Mouse (Mus musculus): ENCODE data around the gene Gm10256. TPM values are rescaled to one million over a fixed set of nuclear protein-coding genes. Genes with fewer than 3 reads are reported as not detected.
"Not testable (repeated sequence)": the region's sequence is repeated elsewhere in the genome, so short reads cannot be mapped to it uniquely, and the experiment has no call there.

Gene Gm10256
- total RNA-seq (2015) (not detected in 2 replicates), total RNA-seq (2017) (not detected in 2 replicates)

DNA sequence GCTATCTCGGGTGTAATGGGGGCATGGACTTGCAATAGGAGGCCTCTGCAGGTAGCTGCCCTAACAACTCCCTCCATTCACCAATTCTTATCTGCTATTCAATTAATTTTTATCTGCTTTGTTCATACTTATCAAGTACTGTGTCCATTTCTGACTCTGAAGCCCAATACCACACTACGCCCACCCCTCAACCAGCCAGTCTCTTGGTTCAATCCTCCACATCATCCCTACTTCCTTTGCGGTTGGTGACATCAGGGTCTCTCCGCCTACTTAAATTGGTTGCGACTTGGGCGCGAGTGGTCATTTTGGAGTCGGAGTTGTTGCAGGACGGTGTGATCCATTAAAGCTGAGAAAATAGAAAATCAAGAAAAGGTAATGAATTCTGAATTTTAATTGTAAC lies at the start of gene Gm10256, which contains the start of gene Rbmy:
Gene Gm10256 (plus strand): TSS at position 320 of the 400 bp plus-strand sequence.
Gene Rbmy (plus strand): TSS at position 301 of the 400 bp plus-strand sequence.
- not testable (repeated sequence) for ATAC-seq (replicated peaks; ENCODE audit: poor library complexity)

DNA sequence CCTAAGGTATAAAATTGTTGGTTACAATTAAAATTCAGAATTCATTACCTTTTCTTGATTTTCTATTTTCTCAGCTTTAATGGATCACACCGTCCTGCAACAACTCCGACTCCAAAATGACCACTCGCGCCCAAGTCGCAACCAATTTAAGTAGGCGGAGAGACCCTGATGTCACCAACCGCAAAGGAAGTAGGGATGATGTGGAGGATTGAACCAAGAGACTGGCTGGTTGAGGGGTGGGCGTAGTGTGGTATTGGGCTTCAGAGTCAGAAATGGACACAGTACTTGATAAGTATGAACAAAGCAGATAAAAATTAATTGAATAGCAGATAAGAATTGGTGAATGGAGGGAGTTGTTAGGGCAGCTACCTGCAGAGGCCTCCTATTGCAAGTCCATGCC lies 34.4 kb upstream of the Gm10256 start, which contains the start of gene Gm4064:
Gene Gm4064 (minus strand): TSS at position 101 of the 400 bp plus-strand sequence.
- not testable (repeated sequence) for ATAC-seq (replicated peaks; ENCODE audit: poor library complexity)

DNA sequence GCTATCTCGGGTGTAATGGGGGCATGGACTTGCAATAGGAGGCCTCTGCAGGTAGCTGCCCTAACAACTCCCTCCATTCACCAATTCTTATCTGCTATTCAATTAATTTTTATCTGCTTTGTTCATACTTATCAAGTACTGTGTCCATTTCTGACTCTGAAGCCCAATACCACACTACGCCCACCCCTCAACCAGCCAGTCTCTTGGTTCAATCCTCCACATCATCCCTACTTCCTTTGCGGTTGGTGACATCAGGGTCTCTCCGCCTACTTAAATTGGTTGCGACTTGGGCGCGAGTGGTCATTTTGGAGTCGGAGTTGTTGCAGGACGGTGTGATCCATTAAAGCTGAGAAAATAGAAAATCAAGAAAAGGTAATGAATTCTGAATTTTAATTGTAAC lies 70.2 kb downstream of the Gm10256 start, which contains the start of gene Gm10352:
Gene Gm10352 (plus strand): TSS at position 301 of the 400 bp plus-strand sequence.
- ATAC-seq (replicated peaks; ENCODE audit: poor library complexity) = not testable (repeated sequence)

Other genes with a start within 250 kb of the Gm10256 start
- gene H2al2c, start 231.6 kb upstream of the Gm10256 start, total RNA-seq (2015) = not detected in 2 replicates
- not detected in 2 replicates for gene H2al2c, start 231.6 kb upstream of the Gm10256 start, total RNA-seq (2017)
- not detected in 2 replicates for gene Sry, start 167.0 kb upstream of the Gm10256 start, total RNA-seq (2015)
- gene Sry, start 167.0 kb upstream of the Gm10256 start, total RNA-seq (2017) = not detected in 2 replicates
- gene H2al2b, start 110.0 kb upstream of the Gm10256 start, total RNA-seq (2015) = not detected in 2 replicates
- gene H2al2b, start 110.0 kb upstream of the Gm10256 start, total RNA-seq (2017) = not detected in 2 replicates
- not detected in 2 replicates for gene Gm4064, start 34.5 kb upstream of the Gm10256 start, total RNA-seq (2015)
- not detected in 2 replicates for gene Gm4064, start 34.5 kb upstream of the Gm10256 start, total RNA-seq (2017)
- not detected in 2 replicates for gene Rbmy, start within 50 bp of the Gm10256 start, total RNA-seq (2015)
- gene Rbmy, start within 50 bp of the Gm10256 start, total RNA-seq (2017) = not detected in 2 replicates
- not detected in 2 replicates for gene Gm10352, start 70.3 kb downstream of the Gm10256 start, total RNA-seq (2015)
- not detected in 2 replicates for gene Gm10352, start 70.3 kb downstream of the Gm10256 start, total RNA-seq (2017)
- not detected in 2 replicates for gene Gm29289, start 101.9 kb downstream of the Gm10256 start, total RNA-seq (2015)
- not detected in 2 replicates for gene Gm29289, start 101.9 kb downstream of the Gm10256 start, total RNA-seq (2017)

Data from megakaryocyte progenitor cell, adult 5-6 weeks (primary cell).